Mouse (Mus musculus) thymus, adult 2 months (tissue): Measurements from ENCODE around the gene Rasa2.

Source experiments
- CTCF ChIP-seq: fragments of 200-500 bp; IDR thresholded peaks from 2 replicates; pipeline ENCODE4 v1.5.1; 2012; ENCODE audit warnings: mild to moderate bottlenecking, control low read depth, low read length, moderate library complexity, borderline replicate concordance; ENCODE audit not compliant: control insufficient read depth, poor library complexity, insufficient read depth; ENCODE audit errors: extremely low read depth
- POLR2A ChIP-seq: fragments of 200-500 bp; IDR thresholded peaks from 2 replicates; pipeline ENCODE4 v1.6.1; 2012; ENCODE audit warnings: mild to moderate bottlenecking, low read length, control low read depth, moderate library complexity; ENCODE audit not compliant: control insufficient read depth, poor library complexity, insufficient read depth; ENCODE audit errors: extremely low read depth

DNA sequence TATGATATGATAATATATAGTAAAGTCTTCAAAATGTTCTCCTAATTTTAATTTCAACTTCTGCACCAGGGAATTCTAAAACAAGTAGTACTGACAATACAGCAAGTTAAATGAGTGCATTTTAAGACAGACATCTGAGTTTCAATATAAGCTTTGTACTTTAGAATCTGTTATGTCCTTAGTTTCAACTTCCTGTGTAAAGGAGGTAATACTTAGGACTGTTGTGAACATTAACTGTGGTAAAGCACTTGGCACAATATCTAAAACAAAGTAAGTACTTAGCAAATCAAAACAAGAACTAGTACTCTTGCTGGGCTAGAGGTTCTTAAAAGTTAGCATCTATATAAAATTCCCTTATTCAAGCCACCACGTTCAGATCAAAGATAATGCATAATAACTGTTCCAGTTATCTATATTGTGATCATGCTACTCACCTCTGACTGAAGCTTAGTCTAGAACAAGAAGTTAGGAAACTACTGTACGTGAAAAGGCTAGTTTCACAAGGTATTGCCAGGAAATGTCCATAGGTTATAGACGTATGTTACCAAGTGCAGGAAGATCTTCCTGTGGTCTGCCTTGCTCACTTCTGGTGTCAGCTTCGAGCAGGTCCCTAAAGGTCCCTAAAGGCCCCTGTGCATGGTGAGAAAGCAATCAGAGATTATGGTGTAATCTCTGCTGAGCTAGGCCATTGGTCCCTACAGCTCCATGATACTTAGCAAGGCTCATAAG, 12.8 kb downstream of the Rasa2 start:
- TF ChIP-seq POLR2A = no peak
- TF ChIP-seq CTCF = no peak
